Mouse (Mus musculus): ENCODE measurements around the gene Akap9. TPM values are rescaled to one million over a fixed set of nuclear protein-coding genes. Genes with fewer than 3 reads are reported as not detected.
"Not testable (repeated sequence)": the region's sequence is repeated elsewhere in the genome, so short reads cannot be mapped to it uniquely, and the experiment has no call there.

Gene Akap9
- polyA plus RNA-seq, 1 experiment from 2014 or later = 434 TPM

- 85% methylated on average over 2 of the region's 2 CpGs for WGBS
- no peak overlapping the region for H3K27ac ChIP-seq (replicated peaks)
- no peaks in the 10 kb centered on the region for H3K9me3 ChIP-seq
- ATAC-seq (replicated peaks) = no peak
- no peaks in the 10 kb centered on the region for H3K27me3 ChIP-seq
- H3K36me3 ChIP-seq = peaks cover 17% of the 10 kb centered on the region
- peaks cover 26% of the 10 kb centered on the region for H3K4me1 ChIP-seq
- no peak overlapping the region for H3K9ac ChIP-seq (replicated peaks)
- H3K4me2 ChIP-seq (replicated peaks) = no peak overlapping the region
- no peak overlapping the region for H3K4me3 ChIP-seq
These were observed 177.9 kb downstream of the Akap9 start for GRCm38 (mm10) chr5:4105651-4106186.

GRCm38 (mm10) chr5:4107056-4107455 is 179.2 kb downstream of the Akap9 start:
- H3K4me3 ChIP-seq; H3K9ac ChIP-seq (replicated peaks); ATAC-seq (replicated peaks); H3K27ac ChIP-seq (replicated peaks); H3K27me3 ChIP-seq; H3K4me2 ChIP-seq (replicated peaks); H3K36me3 ChIP-seq; H3K9me3 ChIP-seq: not testable (repeated sequence)
- peaks cover 18% of the 10 kb centered on the region for H3K4me1 ChIP-seq
- 53% methylated on average over 7 of the region's 7 CpGs for WGBS

- Histone ChIP-seq H3K27ac (replicated peaks) (no peak overlapping the region), H3K9ac (replicated peaks) (no peak overlapping the region), H3K36me3 (no peaks in the 10 kb centered on the region), H3K27me3 (no peaks in the 10 kb centered on the region), H3K4me2 (replicated peaks) (no peak overlapping the region), H3K4me1 (no peaks in the 10 kb centered on the region), H3K9me3 (no peaks in the 10 kb centered on the region), H3K4me3 (no peak overlapping the region)
- ATAC-seq (replicated peaks) = no peak
- 95% methylated on average over 5 of the region's 5 CpGs for WGBS
These were observed 184.8 kb downstream of the Akap9 start for GRCm38 (mm10) chr5:4112570-4113098.

Other genes with a start within 250 kb of the Akap9 start
- 20.1 and 20.9 TPM in 2 replicates for gene Ankib1, start 125.1 kb upstream of the Akap9 start, polyA plus RNA-seq (2015; fragmentation: Nextera tagmentation; extraction: Ambion mirVana)
- 68.9 and 70.3 TPM in 2 replicates for gene Krit1, start 124.9 kb upstream of the Akap9 start, polyA plus RNA-seq (2015; fragmentation: Nextera tagmentation; extraction: Ambion mirVana)
- gene Lrrd1, start 82.9 kb upstream of the Akap9 start, polyA plus RNA-seq (2015; fragmentation: Nextera tagmentation; extraction: Ambion mirVana) = 0.11 and 0.18 TPM in 2 replicates
- 8.7 and 9.3 TPM in 2 replicates for gene Mterf1a, start 34.1 kb upstream of the Akap9 start, polyA plus RNA-seq (2015; fragmentation: Nextera tagmentation; extraction: Ambion mirVana)
- gene Cyp51, start 176.7 kb downstream of the Akap9 start, polyA plus RNA-seq (2015; fragmentation: Nextera tagmentation; extraction: Ambion mirVana) = 118 and 128 TPM in 2 replicates

All from forebrain, embryonic 15.5 days (tissue).